Mouse (Mus musculus): ENCODE measurements around the gene Aqp1. TPM values are rescaled to one million over a fixed set of nuclear protein-coding genes. Genes with fewer than 3 reads are reported as not detected.

Aqp1 gene
- total and polyA plus RNA-seq, 3 experiments, result 57.2 to 95.3 TPM; not detected in 1

DNA sequence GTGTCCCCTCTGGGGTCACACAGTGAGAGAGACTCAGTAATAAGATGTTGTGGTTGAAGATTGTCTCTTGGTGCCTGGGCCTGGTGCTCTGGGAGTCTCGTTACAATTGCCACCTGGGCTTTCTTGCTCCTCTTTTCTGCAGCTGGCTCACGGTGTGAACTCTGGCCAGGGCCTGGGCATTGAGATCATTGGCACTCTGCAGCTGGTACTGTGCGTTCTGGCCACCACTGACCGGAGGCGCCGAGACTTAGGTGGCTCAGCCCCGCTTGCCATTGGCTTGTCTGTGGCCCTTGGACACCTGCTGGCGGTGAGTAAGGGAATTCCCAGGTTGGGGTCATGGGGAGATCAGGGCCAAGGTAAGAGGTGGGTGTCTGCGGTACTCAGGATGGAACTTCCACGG, 9.0 kb downstream of the Aqp1 start:
- H3K27me3 ChIP-seq (ENCODE audit: control insufficient read depth in 1 of 2, insufficient read depth in 2 of 2, low read length in 2 of 2), result no peaks in the 10 kb centered on the region
- no peak for DNase-seq (ENCODE audit: low read depth, low spot score)
- no peak overlapping the region for H3K9ac ChIP-seq (ENCODE audit: control insufficient read depth, low read depth, low read length, poor library complexity, severe bottlenecking)
- H3K4me1 ChIP-seq (ENCODE audit: control insufficient read depth in 1 of 2, insufficient read depth in 2 of 2, low read length in 2 of 2), result no peaks in the 10 kb centered on the region
- no peaks in the 10 kb centered on the region for H3K9me3 ChIP-seq (replicated peaks; ENCODE audit: insufficient read depth, low read length)
- TF ChIP-seq MAZ (IDR thresholded peaks at IDR 0.05; ENCODE audit: low read depth, low read length) (no peak), TAL1 (IDR thresholded peaks at IDR 0.05; ENCODE audit: low read length) (no peak), USF2 (IDR thresholded peaks at IDR 0.05; ENCODE audit: borderline replicate concordance in 1 of 2, insufficient read depth in 1 of 2, low read depth in 1 of 2, low read length in 2 of 2) (no peak), ZC3H11A (IDR thresholded peaks at IDR 0.05; ENCODE audit: low read depth, low read length) (no peak), ZNF384 (IDR thresholded peaks at IDR 0.05; ENCODE audit: low read depth, low read length) (no peak), MEF2A (IDR thresholded peaks at IDR 0.05; ENCODE audit: extremely low read depth, insufficient replicate concordance, low read depth, low read length, poor library complexity, severe bottlenecking) (no peak)
- no peaks in the 10 kb centered on the region for H3K79me2 ChIP-seq (ENCODE audit: control insufficient read depth, insufficient read depth, low read length, poor library complexity)
- H3K36me3 ChIP-seq (ENCODE audit: control insufficient read depth in 1 of 2, insufficient read depth in 2 of 2, low read length in 2 of 2), result no peaks in the 10 kb centered on the region
- H3K27ac ChIP-seq (ENCODE audit: control insufficient read depth, low read depth, low read length), result no peak overlapping the region
- no peak overlapping the region for H3K4me3 ChIP-seq (ENCODE audit: control insufficient read depth in 1 of 2, insufficient read depth in 1 of 2, low read depth in 2 of 2, low read length in 2 of 2)

DNA sequence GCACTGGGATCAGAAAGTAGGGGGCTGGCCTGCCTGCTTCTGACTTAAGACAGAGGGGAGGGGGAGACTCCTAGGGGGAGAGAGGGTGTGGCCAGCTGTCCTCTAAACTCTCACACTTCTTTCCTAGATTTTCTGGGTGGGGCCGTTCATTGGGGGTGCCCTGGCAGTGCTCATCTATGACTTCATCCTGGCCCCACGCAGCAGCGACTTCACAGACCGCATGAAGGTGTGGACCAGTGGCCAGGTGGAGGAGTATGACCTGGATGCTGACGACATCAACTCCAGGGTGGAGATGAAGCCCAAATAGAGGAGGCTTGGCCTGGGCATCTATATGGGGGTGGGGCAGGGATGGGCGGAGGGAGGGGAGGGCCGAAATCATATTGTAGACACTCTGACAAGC, 10.3 kb downstream of the Aqp1 start:
- Histone ChIP-seq H3K79me2 (ENCODE audit: control insufficient read depth, insufficient read depth, low read length, poor library complexity) (no peaks in the 10 kb centered on the region), H3K9ac (ENCODE audit: control insufficient read depth, low read depth, low read length, poor library complexity, severe bottlenecking) (no peak overlapping the region), H3K27ac (ENCODE audit: control insufficient read depth, low read depth, low read length) (no peak overlapping the region), H3K36me3 (ENCODE audit: control insufficient read depth in 1 of 2, insufficient read depth in 2 of 2, low read length in 2 of 2) (no peaks in the 10 kb centered on the region), H3K27me3 (ENCODE audit: control insufficient read depth in 1 of 2, insufficient read depth in 2 of 2, low read length in 2 of 2) (no peaks in the 10 kb centered on the region), H3K4me1 (ENCODE audit: control insufficient read depth in 1 of 2, insufficient read depth in 2 of 2, low read length in 2 of 2) (no peaks in the 10 kb centered on the region), H3K4me3 (ENCODE audit: control insufficient read depth in 1 of 2, insufficient read depth in 1 of 2, low read depth in 2 of 2, low read length in 2 of 2) (no peak overlapping the region), H3K9me3 (replicated peaks; ENCODE audit: insufficient read depth, low read length) (no peaks in the 10 kb centered on the region)
- no peak for TF ChIP-seq MAFK (IDR thresholded peaks at IDR 0.05; ENCODE audit: borderline replicate concordance, low read depth, low read length)
- no peak for TF ChIP-seq ELF1 (IDR thresholded peaks at IDR 0.05; ENCODE audit: low read depth, low read length)
- TF ChIP-seq BHLHE40 (IDR thresholded peaks at IDR 0.05; ENCODE audit: borderline replicate concordance, low read depth, low read length), result no peak
- TF ChIP-seq HCFC1 (IDR thresholded peaks at IDR 0.05; ENCODE audit: low read depth, low read length), result no peak
- TF ChIP-seq CHD2 (IDR thresholded peaks at IDR 0.05; ENCODE audit: low read length), result no peak
- no peak for TF ChIP-seq SIN3A (IDR thresholded peaks at IDR 0.05; ENCODE audit: low read length)
- no peak for TF ChIP-seq USF1 (IDR thresholded peaks at IDR 0.05; ENCODE audit: low read depth, low read length)
- TF ChIP-seq JUND (IDR thresholded peaks at IDR 0.05; ENCODE audit: low read depth, low read length), result no peak
- TF ChIP-seq MEF2A (IDR thresholded peaks at IDR 0.05; ENCODE audit: extremely low read depth, insufficient replicate concordance, low read depth, low read length, poor library complexity, severe bottlenecking), result no peak
- no peak for TF ChIP-seq TCF12 (IDR thresholded peaks at IDR 0.05; ENCODE audit: low read depth, low read length)
- TF ChIP-seq CTCF (IDR thresholded peaks at IDR 0.05 in 2 of 3, conservative IDR thresholded peaks at IDR 0.05 in 1 of 3; ENCODE audit: control insufficient read depth in 1 of 3, insufficient read depth in 1 of 3, low read depth in 2 of 3, low read length in 3 of 3, poor library complexity in 1 of 3, severe bottlenecking in 1 of 3), result no peak
- no peak for TF ChIP-seq POLR2AphosphoS2 (IDR thresholded peaks at IDR 0.05; ENCODE audit: low read length)
- no peak for DNase-seq (ENCODE audit: low read depth, low spot score)

Measured in MEL (cell line).